Mouse (Mus musculus) midbrain, embryonic 16.5 days (tissue): ENCODE measurements around the gene Ndufa11. TPM values are rescaled to one million over a fixed set of nuclear protein-coding genes. Genes with fewer than 3 reads are reported as not detected.

Experiments
- ATAC-seq: fragments of 200-750 bp; cut with Nextera tagmentation; 2 replicates; pipeline ENCODE4 v1.8.0; 2017; ENCODE audit warnings: moderate TSS enrichment
- H3K27ac ChIP-seq: fragments of 300-500 bp; sonication (generic); 2 replicates; pipeline ENCODE4 v1.5.1; 2014; ENCODE audit warnings: mild to moderate bottlenecking, low read length, mixed read lengths
- H3K27me3 ChIP-seq: fragments of 300-500 bp; sonication (generic); 2 replicates; pipeline ENCODE4 v1.6.1; 2014; ENCODE audit warnings: low read depth, low read length, mixed read lengths; ENCODE audit not compliant: control insufficient read depth, insufficient read depth
- H3K36me3 ChIP-seq: fragments of 300-500 bp; sonication (generic); 2 replicates; pipeline ENCODE4 v1.6.1; 2014; ENCODE audit warnings: mild to moderate bottlenecking, low read length, moderate library complexity, mixed read lengths; ENCODE audit not compliant: control insufficient read depth, insufficient read depth
- H3K4me1 ChIP-seq: fragments of 300-500 bp; sonication (generic); 2 replicates; pipeline ENCODE4 v1.6.1; 2014; ENCODE audit warnings: mild to moderate bottlenecking, low read length, mixed read lengths; ENCODE audit not compliant: control insufficient read depth, insufficient read depth
- H3K4me2 ChIP-seq: fragments of 300-500 bp; sonication (generic); 2 replicates; pipeline ENCODE4 v1.6.1; 2014; ENCODE audit warnings: mild to moderate bottlenecking, low read length, mixed read lengths
- H3K4me3 ChIP-seq: fragments of 300-500 bp; sonication (generic); 2 replicates; pipeline ENCODE4 v1.5.1; 2014; ENCODE audit warnings: low read depth, mild to moderate bottlenecking, low read length, moderate library complexity, mixed read lengths
- H3K9ac ChIP-seq: fragments of 300-500 bp; sonication (generic); 2 replicates; pipeline ENCODE4 v1.6.1; 2014; ENCODE audit warnings: low read depth, low read length, mixed read lengths
- H3K9me3 ChIP-seq: fragments of 300-500 bp; sonication (generic); replicated peaks from 2 replicates; pipeline ENCODE4 v1.6.1; 2014; ENCODE audit warnings: mild to moderate bottlenecking, low read length, mixed read lengths; ENCODE audit not compliant: control insufficient read depth, poor library complexity, severe bottlenecking
- WGBS: fragments of 180-500 bp; shearing (Covaris S2); extraction: QIAGEN DNeasy Blood & Tissue Kit; methylation state at CpG from one replicate; pipeline ENCODE4 v1.1.7; 2014; 5-methylcytosine and 5-hydroxymethylcytosine counted together
- polyA plus RNA-seq: library from polyadenylated mRNA; unstranded; fragments of >200 nt; fragmentation: Nextera tagmentation; extraction: Ambion mirVana; gene quantifications from 2 replicates; pipeline ENCODE4 v1.2.1, GENCODE M21; 2015

Gene Ndufa11
- polyA plus RNA-seq, 1 experiment from 2014 or later = 497 TPM

DNA sequence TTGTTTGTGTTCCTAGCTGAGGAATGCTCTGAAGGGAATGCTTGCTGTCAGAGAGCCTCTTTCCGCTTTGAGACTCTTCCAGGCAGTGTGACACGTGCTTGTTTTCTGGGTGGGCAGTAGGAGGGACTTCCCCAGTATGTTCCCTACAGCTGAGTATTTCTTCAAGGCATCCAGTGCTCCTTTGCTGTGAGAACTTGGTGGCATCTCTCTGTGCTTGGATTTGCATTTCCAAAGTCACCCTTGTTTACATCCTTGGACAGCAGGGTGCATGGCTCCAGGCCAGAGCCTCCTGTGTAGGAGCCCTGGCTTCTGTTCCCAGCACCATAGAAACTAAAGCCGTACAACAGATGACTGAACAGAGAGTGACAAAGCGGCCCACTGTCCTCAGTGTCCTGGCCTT, 8.9 kb upstream of the Ndufa11 start:
- no peak overlapping the region for H3K4me3 ChIP-seq
- no peak overlapping the region for H3K4me2 ChIP-seq
- WGBS = 77% methylated on average over 4 of the region's 4 CpGs
- no peaks in the 10 kb centered on the region for H3K9me3 ChIP-seq
- no peak for ATAC-seq
- no peaks in the 10 kb centered on the region for H3K4me1 ChIP-seq
- no peak overlapping the region for H3K9ac ChIP-seq
- H3K27me3 ChIP-seq = no peaks in the 10 kb centered on the region
- no peak overlapping the region for H3K27ac ChIP-seq
- H3K36me3 ChIP-seq = peaks cover 67% of the 10 kb centered on the region

DNA sequence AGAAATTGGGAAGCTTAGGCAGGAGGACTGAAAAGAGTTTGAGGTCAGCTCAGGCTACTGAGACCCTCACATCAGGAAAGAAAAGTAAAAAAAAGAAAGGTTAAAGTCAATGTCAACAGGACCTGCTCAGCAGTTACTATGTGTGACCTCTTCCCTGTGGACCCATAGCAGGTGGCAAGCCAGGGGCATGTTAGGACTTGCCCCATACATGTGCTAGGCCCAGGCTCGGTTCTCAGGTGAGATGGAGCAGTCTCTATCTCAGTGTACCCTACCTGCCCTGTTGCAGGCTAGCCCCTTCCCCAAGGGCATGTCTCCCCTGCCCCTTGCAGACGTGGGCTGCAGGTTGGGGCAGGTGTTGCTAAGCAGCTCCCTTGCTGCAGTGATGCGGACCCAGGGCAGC, 7.9 kb upstream of the Ndufa11 start:
- Histone ChIP-seq H3K4me3 (no peak overlapping the region), H3K27me3 (no peaks in the 10 kb centered on the region), H3K9me3 (no peaks in the 10 kb centered on the region), H3K27ac (no peak overlapping the region), H3K36me3 (peaks cover 66% of the 10 kb centered on the region), H3K4me1 (no peaks in the 10 kb centered on the region), H3K4me2 (no peak overlapping the region), H3K9ac (no peak overlapping the region)
- ATAC-seq = no peak; the same call in 1 of the 2 replicates
- WGBS = 92% methylated on average over 3 of the region's 3 CpGs

DNA sequence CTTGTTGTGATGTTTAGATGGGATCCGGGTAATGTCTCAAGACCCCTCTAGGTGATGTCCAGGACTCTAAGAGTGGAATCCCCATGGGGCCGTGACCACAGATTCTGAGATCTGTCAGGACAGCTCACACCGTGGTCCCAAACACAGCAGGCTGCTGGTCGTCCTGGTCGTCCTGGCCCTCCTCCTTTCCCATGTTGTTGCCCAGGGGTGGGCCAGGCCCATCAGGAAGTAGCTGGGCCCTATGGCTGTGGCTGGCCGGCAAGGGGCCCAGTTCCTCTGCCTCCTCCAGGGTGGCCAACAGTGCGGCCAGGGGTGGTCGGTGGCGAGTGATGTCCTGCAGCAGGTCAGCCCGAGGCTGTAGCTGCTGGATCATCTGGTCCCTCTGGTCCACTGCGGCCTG, 2.2 kb upstream of the Ndufa11 start:
- no peak for ATAC-seq
- Histone ChIP-seq H3K27ac (no peak overlapping the region), H3K9ac (peak overlapping the region; percentile 82; the same call in 1 of the 2 replicates), H3K9me3 (no peaks in the 10 kb centered on the region), H3K4me3 (peak overlapping the region; percentile 76; the same call in 1 of the 2 replicates), H3K4me1 (peaks cover 23% of the 10 kb centered on the region), H3K27me3 (no peaks in the 10 kb centered on the region), H3K4me2 (peak overlapping the region; percentile 70), H3K36me3 (peaks cover 20% of the 10 kb centered on the region)
- WGBS = 65% methylated on average over 11 of the region's 11 CpGs

DNA sequence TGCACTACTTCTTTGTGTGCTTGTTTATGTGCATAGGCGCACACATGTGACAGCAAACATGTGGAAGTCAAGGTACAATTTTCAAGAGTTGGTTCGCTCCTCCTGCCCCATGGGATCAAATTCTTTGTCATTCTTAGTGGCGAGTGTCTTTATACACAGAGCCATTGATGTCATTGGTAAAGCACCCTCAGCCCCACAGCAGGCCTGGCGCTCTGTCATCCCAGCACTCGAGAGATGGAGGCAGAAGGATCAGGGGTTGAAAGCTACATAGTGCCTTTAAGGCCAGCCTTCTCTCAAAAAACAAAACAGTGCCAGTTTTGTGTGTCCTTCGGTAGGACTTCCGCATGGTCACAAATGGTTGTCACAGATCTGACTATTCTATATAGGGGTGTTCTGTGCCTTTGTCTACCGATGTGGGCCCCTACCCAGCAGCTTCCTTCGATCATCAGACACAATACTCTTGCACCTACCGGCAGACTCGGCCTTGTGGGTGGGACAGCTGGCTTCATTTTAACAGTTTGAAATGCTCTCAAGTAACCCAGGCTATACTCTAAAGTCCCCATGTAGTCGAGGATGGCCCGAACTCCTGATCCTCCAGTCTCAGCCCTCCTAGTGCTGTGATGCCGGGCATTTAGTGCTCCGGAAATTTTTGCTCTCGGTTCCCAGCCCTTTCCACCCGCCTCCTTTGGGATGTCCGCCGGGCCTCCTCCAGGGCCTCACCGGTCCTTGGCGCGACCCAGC, 1.5 kb upstream of the Ndufa11 start:
- whole genome bisulfite sequencing = 22% methylated on average over 22 of the region's 22 CpGs
- peak; percentile 2 for ATAC-seq

DNA sequence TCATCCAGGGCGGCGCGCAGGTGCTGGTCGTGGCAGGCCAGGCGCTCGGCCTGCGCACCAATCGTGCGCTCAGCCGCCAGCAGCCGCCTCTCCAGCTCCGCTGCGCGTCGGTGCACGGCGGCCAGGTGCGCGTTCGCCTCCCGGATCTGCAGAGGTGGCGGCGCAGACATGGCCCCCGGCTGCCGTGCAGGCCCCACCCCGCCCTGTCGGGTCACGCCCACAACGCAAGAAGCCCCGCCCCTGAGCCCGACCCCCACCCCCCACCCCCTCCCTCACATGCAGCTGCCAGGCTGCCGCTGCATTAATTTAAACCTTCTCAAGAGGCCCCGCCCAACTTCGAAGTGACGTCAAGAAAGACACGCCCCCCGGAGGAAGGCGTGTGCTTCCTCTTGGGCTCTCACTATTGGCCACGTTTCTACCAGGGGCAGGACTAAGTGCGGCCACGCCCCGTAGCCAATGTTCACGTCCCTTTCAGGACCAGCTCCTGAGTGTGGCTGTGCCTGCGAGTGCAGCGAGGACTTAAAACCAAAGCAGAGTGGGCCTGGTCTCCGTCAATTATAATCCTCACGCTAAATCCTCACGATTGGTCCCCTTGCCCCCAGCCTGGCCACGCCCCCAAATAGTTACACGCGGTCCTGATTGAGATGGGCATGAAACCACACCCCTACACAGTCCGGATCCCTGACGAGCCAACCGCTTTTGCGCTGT, 758 bp upstream of the Ndufa11 start:
- Histone ChIP-seq H3K27ac (peak overlapping the region; percentile 86), H3K4me3 (peak overlapping the region; percentile 76), H3K4me1 (peaks cover 23% of the 10 kb centered on the region), H3K4me2 (peak overlapping the region; percentile 70), H3K36me3 (0 out of 2 replicates have a peak, but pooled peaks cover 5% of the 10 kb centered on the region), H3K27me3 (no peaks in the 10 kb centered on the region), H3K9me3 (no peaks in the 10 kb centered on the region), H3K9ac (peak overlapping the region; percentile 89)
- peak; percentile 94 for ATAC-seq
- WGBS = under 1% methylated on average over 52 of the region's 55 CpGs

More for the DNA sequence above, 1.5 kb upstream of the Ndufa11 start:
- H3K4me2 ChIP-seq = peak overlapping the region; percentile 70
- H3K27ac ChIP-seq = peak overlapping the region; percentile 85
- H3K4me3 ChIP-seq = peak overlapping the region; percentile 76
- peaks cover 12% of the 10 kb centered on the region for H3K36me3 ChIP-seq
- H3K9ac ChIP-seq = peak overlapping the region; percentile 82
- H3K4me1 ChIP-seq = peaks cover 23% of the 10 kb centered on the region
- no peaks in the 10 kb centered on the region for H3K27me3 ChIP-seq
- no peaks in the 10 kb centered on the region for H3K9me3 ChIP-seq

DNA sequence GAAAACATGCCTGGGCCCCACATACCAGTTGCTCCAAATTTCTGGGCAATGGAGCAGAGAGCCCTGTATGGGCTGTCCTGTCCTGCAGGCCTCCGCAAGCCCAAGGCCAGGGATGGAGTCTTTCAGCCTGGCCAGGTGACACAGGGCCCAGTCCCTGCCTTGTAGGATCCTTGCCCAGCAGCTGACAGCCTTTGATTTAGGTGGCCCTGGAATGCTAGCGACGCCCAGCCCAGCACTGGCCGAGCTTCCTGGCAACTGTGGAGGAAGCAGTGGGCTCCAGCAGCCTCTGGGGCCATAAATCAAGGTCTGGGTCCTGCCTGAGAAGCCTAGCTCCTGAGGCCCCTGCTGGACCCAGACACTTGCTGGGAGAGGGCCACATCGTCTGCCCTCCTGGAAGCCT, 4.9 kb downstream of the Ndufa11 start:
- 94% methylated on average over 5 of the region's 5 CpGs for WGBS
- no peak overlapping the region for H3K27ac ChIP-seq
- no peak for ATAC-seq

DNA sequence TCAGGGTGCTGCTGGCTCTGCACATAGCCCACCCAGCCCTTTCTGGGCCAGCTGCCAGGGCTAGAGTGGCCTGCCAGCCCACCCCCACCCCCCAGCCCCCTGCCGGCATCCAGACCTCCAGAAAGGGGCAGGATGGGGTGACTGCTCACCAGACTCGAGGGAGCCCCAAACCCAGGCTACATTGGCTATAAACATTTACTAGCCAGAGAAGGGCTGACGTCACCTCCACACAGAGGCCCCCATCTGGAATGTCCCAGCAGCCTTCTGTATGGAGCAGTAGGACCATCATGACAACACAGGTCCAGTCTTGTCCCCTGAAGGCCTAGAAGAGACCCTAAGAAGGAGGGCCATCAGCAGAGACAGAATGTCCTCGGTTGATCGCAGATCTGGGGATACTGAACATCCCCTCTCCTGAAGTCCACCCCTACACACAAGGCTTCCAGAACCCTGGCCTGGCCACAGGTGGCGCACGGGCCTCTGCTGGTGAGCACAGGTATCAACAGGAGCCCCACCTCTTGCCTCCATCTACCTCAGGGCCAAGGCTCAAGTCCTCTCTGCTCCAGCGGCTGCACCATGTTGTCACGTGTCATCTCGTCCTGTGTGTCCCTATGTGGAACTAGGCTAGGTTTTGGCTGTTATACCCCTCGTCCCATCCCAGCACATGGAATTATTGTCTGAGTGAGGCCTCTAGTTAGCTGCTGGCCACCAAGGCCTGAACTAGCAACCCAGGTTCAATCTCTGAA, 6.0 kb downstream of the Ndufa11 start:
- H3K27ac ChIP-seq = no peak overlapping the region
- WGBS = 84% methylated on average over 11 of the region's 11 CpGs
- no peak overlapping the region for H3K4me3 ChIP-seq
- peaks cover 16% of the 10 kb centered on the region for H3K36me3 ChIP-seq
- ATAC-seq = no peak
- no peaks in the 10 kb centered on the region for H3K27me3 ChIP-seq
- H3K4me2 ChIP-seq = no peak overlapping the region
- H3K4me1 ChIP-seq = peaks cover 10% of the 10 kb centered on the region
- no peak overlapping the region for H3K9ac ChIP-seq
- no peaks in the 10 kb centered on the region for H3K9me3 ChIP-seq

More for the DNA sequence above, 4.9 kb downstream of the Ndufa11 start:
- H3K9ac ChIP-seq = no peak overlapping the region
- H3K9me3 ChIP-seq = no peaks in the 10 kb centered on the region
- no peaks in the 10 kb centered on the region for H3K27me3 ChIP-seq
- H3K4me1 ChIP-seq = peaks cover 15% of the 10 kb centered on the region
- no peak overlapping the region for H3K4me2 ChIP-seq
- H3K4me3 ChIP-seq = no peak overlapping the region
- peaks cover 16% of the 10 kb centered on the region for H3K36me3 ChIP-seq

DNA sequence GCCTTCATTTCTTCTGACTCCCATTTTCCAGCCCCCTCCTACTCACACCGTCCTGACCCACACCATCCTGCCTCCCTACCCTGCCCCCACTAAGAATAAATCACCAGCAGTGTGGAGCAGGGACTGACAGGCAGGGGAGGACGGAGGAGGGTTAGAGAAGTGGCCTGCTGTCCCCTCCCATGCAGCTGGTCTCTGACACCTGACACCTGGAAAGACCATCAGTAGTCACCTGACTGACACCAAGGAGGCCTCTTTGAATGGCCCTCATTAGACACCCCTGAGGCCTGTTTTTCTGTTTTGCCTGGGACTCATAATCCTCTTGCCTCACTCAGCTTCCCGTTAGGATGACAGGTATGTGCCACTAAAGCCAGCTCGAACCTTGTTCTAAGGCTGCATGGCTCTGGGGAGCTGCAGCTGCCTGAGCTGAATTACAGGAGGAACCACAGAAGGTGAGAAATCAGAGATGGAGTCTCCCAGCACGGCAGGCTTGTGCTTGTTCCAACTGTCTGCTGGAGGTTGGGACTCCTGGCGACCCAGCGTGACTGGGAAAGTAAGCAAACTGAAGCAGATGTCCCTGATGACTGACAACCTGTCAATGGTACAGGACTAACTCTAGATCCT, 9.6 kb downstream of the Ndufa11 start:
- peaks cover 16% of the 10 kb centered on the region for H3K36me3 ChIP-seq
- H3K27me3 ChIP-seq = no peaks in the 10 kb centered on the region
- no peak overlapping the region for H3K9ac ChIP-seq
- H3K4me3 ChIP-seq = no peak overlapping the region
- ATAC-seq = no peak
- no peak overlapping the region for H3K27ac ChIP-seq
- no peak overlapping the region for H3K4me2 ChIP-seq
- H3K9me3 ChIP-seq = no peaks in the 10 kb centered on the region
- H3K4me1 ChIP-seq = no peaks in the 10 kb centered on the region
- 17% methylated on average over 7 of the region's 7 CpGs for WGBS
